Mouse (Mus musculus) intestine, embryonic 16.5 days (tissue): Measurements from ENCODE around the gene Zbtb17. TPM values are rescaled to one million over a fixed set of nuclear protein-coding genes. Genes with fewer than 3 reads are reported as not detected.
A peak's percentile ranks its signal among the peaks of the same experiment; 100 is the strongest.

Experiments
- ATAC-seq: fragments of 200-750 bp; cut with Nextera tagmentation; 2 replicates; pipeline ENCODE4 v1.8.0; 2017; ENCODE audit warnings: moderate TSS enrichment, moderate library complexity
- H3K27ac ChIP-seq: fragments of 300-500 bp; sonication (generic); 2 replicates; pipeline ENCODE4 v1.5.1; 2014; ENCODE audit warnings: mild to moderate bottlenecking, low read length
- H3K27me3 ChIP-seq: fragments of 300-500 bp; sonication (generic); replicated peaks from 2 replicates; pipeline ENCODE4 v1.6.1; 2014; ENCODE audit warnings: low read length, control low read depth, mixed read lengths; ENCODE audit not compliant: control insufficient read depth, insufficient read depth
- H3K36me3 ChIP-seq: fragments of 300-500 bp; sonication (generic); 2 replicates; pipeline ENCODE4 v1.6.1; 2014; ENCODE audit warnings: low read length, control low read depth; ENCODE audit not compliant: control insufficient read depth, insufficient read depth
- H3K4me1 ChIP-seq: fragments of 300-500 bp; sonication (generic); 2 replicates; pipeline ENCODE4 v1.6.1; 2014; ENCODE audit warnings: low read length, control low read depth, mixed read lengths; ENCODE audit not compliant: control insufficient read depth, insufficient read depth
- H3K4me2 ChIP-seq: fragments of 300-500 bp; sonication (generic); 2 replicates; pipeline ENCODE4 v1.6.1; 2014; ENCODE audit warnings: low read depth, low read length, control low read depth
- H3K4me3 ChIP-seq: fragments of 300-500 bp; sonication (generic); 2 replicates; pipeline ENCODE4 v1.5.1; 2014; ENCODE audit warnings: mild to moderate bottlenecking, low read length
- H3K9ac ChIP-seq: fragments of 300-500 bp; sonication (generic); 2 replicates; pipeline ENCODE4 v1.6.1; 2014; ENCODE audit warnings: low read depth, low read length
- H3K9me3 ChIP-seq: fragments of 300-500 bp; sonication (generic); 2 replicates; pipeline ENCODE4 v1.6.1; 2016; ENCODE audit warnings: low read length, control low read depth; ENCODE audit not compliant: control insufficient read depth
- WGBS: fragments of 180-500 bp; shearing (Covaris S2); extraction: QIAGEN DNeasy Blood & Tissue Kit; methylation state at CpG from one replicate; pipeline ENCODE4 v1.1.7; 2014; 5-methylcytosine and 5-hydroxymethylcytosine counted together
- polyA plus RNA-seq: library from polyadenylated mRNA; unstranded; fragments of >200 nt; fragmentation: Nextera tagmentation; extraction: Ambion mirVana; gene quantifications from 2 replicates; pipeline ENCODE4 v1.2.1, GENCODE M21; 2015

Zbtb17 gene
- polyA plus RNA-seq, 1 experiment from 2014 or later = 27.2 TPM

GRCm38 (mm10) chr4:141504471-141504870, 60.0 kb downstream of the Zbtb17 start:
- no peak for ATAC-seq
- no peak overlapping the region for H3K4me2 ChIP-seq

DNA sequence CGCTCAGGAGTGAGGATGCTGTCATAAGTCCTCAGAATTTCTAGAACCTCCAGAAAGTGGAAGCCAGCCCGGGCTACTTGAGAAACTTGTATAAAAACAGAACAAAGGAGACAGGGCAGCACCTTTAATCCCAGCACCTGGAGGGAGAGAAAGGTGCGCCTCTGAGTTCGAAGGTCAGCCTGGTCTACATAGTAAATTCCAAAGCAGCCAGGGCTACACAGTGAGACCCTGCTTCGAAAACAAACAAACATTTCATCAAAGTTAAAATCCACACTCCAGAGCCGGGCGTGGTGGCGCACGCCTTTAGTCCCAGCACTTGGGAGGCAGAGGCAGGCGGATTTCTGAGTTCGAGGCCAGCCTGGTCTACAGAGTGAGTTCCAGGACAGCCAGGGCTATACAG, 61.4 kb downstream of the Zbtb17 start:
- Histone ChIP-seq H3K27me3 (no peaks in the 10 kb centered on the region), H3K9ac (no peak overlapping the region), H3K4me2 (no peak overlapping the region), H3K4me1 (peaks cover 40% of the 10 kb centered on the region), H3K36me3 (no peaks in the 10 kb centered on the region), H3K27ac (peak overlapping the region; percentile 82), H3K9me3 (no peaks in the 10 kb centered on the region), H3K4me3 (no peak overlapping the region)
- WGBS = 77% methylated on average over 11 of the region's 11 CpGs
- ATAC-seq = peak; percentile 22

More at GRCm38 (mm10) chr4:141504471-141504870, 60.0 kb downstream of the Zbtb17 start:
- WGBS = 96% methylated on average over 4 of the region's 4 CpGs
- H3K4me1 ChIP-seq = peaks cover 33% of the 10 kb centered on the region
- no peak overlapping the region for H3K4me3 ChIP-seq
- no peaks in the 10 kb centered on the region for H3K27me3 ChIP-seq
- no peaks in the 10 kb centered on the region for H3K36me3 ChIP-seq
- H3K9me3 ChIP-seq = no peaks in the 10 kb centered on the region
- no peak overlapping the region for H3K27ac ChIP-seq
- H3K9ac ChIP-seq = no peak overlapping the region

- no peaks in the 10 kb centered on the region for H3K9me3 ChIP-seq
- no peak overlapping the region for H3K4me3 ChIP-seq
- no peaks in the 10 kb centered on the region for H3K27me3 ChIP-seq
- WGBS = 36% methylated on average over 10 of the region's 10 CpGs
- H3K9ac ChIP-seq = peak overlapping the region; percentile 47
- H3K36me3 ChIP-seq = no peaks in the 10 kb centered on the region
- peak; percentile 86 for ATAC-seq
- H3K4me1 ChIP-seq = peaks cover 34% of the 10 kb centered on the region
- H3K4me2 ChIP-seq = peak overlapping the region; percentile 23; the same call in 1 of the 2 replicates
- peak overlapping the region; percentile 82 for H3K27ac ChIP-seq
Observed at GRCm38 (mm10) chr4:141506352-141506751, 61.9 kb downstream of the Zbtb17 start.

DNA sequence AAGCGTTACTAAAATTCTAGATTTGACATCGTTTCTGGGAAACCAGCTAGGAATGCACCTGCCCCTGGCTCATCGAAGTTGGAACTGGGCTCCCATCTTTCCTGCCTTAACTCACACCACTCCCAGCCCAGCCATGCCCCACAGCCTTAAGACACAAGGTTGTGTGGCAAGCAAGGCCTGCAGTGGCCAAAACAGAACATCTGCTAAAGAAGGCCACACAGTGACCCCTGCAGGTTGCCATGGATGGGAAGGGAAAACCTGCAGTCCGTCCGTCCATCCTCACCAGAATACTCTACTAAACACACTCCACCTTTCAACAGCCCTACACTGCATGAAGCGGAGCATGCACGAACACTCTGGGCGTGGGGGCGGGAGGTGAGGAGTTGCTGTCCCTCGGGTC, 62.4 kb downstream of the Zbtb17 start:
- H3K4me2 ChIP-seq = peak overlapping the region; percentile 23; the same call in 1 of the 2 replicates
- no peaks in the 10 kb centered on the region for H3K27me3 ChIP-seq
- H3K4me3 ChIP-seq = no peak overlapping the region
- H3K36me3 ChIP-seq = no peaks in the 10 kb centered on the region
- peaks cover 35% of the 10 kb centered on the region for H3K4me1 ChIP-seq
- peak overlapping the region; percentile 82 for H3K27ac ChIP-seq
- 0 out of 2 replicates have a peak, but pooled peaks have one; percentile 32 for ATAC-seq
- 70% methylated on average over 10 of the region's 10 CpGs for WGBS
- H3K9me3 ChIP-seq = no peaks in the 10 kb centered on the region
- peak overlapping the region; percentile 47; the same call in 1 of the 2 replicates for H3K9ac ChIP-seq

- no peak overlapping the region for H3K27ac ChIP-seq
- ATAC-seq = no peak
Observed at GRCm38 (mm10) chr4:141510457-141510856, 66.0 kb downstream of the Zbtb17 start.

DNA sequence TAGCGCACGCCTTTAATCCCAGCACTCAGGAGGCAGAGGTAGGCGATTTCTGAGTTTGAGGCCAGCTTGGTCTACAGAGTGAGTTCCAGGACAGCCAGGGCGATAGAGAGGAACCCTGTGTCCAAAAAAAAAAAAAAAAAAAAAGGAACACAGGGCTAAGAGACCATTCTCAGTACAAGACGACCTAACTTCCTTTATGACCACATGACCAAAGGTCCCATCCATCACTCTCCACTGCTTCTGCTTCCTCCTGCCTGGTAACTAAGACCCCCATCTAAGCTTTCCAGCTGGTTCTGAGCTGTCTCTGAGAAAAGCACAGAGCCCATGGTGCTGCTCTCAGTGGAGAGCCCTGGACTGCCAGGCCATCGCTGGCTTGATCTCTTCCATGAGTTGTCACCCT, 67.7 kb downstream of the Zbtb17 start:
- no peak overlapping the region for H3K27ac ChIP-seq
- peaks cover 49% of the 10 kb centered on the region for H3K4me1 ChIP-seq
- 70% methylated on average over 6 of the region's 6 CpGs for WGBS
- H3K27me3 ChIP-seq = no peaks in the 10 kb centered on the region
- H3K9ac ChIP-seq = no peak overlapping the region
- H3K36me3 ChIP-seq = no peaks in the 10 kb centered on the region
- H3K4me3 ChIP-seq = no peak overlapping the region
- H3K9me3 ChIP-seq = no peaks in the 10 kb centered on the region
- no peak overlapping the region for H3K4me2 ChIP-seq
- no peak for ATAC-seq

More at GRCm38 (mm10) chr4:141510457-141510856, 66.0 kb downstream of the Zbtb17 start:
- Histone ChIP-seq H3K36me3 (no peaks in the 10 kb centered on the region), H3K27me3 (no peaks in the 10 kb centered on the region), H3K4me1 (peaks cover 57% of the 10 kb centered on the region), H3K9me3 (no peaks in the 10 kb centered on the region), H3K4me2 (no peak overlapping the region), H3K9ac (no peak overlapping the region), H3K4me3 (no peak overlapping the region)
- WGBS = 71% methylated on average over 13 of the region's 13 CpGs

DNA sequence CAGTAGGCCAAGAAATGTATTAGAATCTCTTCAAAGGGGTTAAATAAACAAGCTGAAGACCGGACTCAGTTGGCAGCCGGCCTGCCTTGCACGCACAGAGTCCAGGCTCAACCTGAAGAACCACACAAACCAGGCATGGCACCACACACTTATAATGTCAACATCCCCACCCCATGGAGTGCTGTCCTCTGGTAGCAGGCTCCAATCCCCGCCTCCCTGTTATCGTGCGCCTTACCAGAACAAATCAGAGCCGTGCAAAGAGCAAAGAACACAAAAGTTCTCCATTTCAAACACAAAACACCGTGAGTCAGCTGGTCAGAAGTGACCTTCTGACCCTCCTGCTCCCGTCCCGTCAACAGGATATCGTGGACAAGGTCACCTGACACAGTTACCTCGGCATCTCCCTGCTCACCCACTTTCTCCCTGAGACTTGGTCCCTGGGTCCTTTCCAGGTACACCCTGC, 69.8 kb downstream of the Zbtb17 start:
- no peaks in the 10 kb centered on the region for H3K27me3 ChIP-seq
- 29% methylated on average over 12 of the region's 12 CpGs for WGBS
- 0 out of 2 replicates have a peak, but pooled peaks cover 2% of the 10 kb centered on the region for H3K36me3 ChIP-seq
- H3K4me3 ChIP-seq = no peak overlapping the region
- H3K9me3 ChIP-seq = no peaks in the 10 kb centered on the region
- peak overlapping the region; percentile 33 for H3K4me2 ChIP-seq
- H3K9ac ChIP-seq = no peak overlapping the region
- peak overlapping the region; percentile 47 for H3K27ac ChIP-seq
- peak; percentile 94 for ATAC-seq
- peaks cover 44% of the 10 kb centered on the region for H3K4me1 ChIP-seq

Other genes with a start within 250 kb of the Zbtb17 start
- 4.2 and 5.1 TPM in 2 replicates for gene Rsg1, start 230.7 kb upstream of the Zbtb17 start, polyA plus RNA-seq
- 15.0 and 15.1 TPM in 2 replicates for gene Arhgef19, start 205.2 kb upstream of the Zbtb17 start, polyA plus RNA-seq
- gene Epha2, start 143.4 kb upstream of the Zbtb17 start, polyA plus RNA-seq = 7.6 and 8.5 TPM in 2 replicates
- 1.5 and 1.6 TPM in 2 replicates for gene Fam131c, start 76.4 kb upstream of the Zbtb17 start, polyA plus RNA-seq
- 0.13 and 0.15 TPM in 2 replicates for gene Clcnka, start 45.9 kb upstream of the Zbtb17 start, polyA plus RNA-seq
- gene Clcnkb, start 28.6 kb upstream of the Zbtb17 start, polyA plus RNA-seq = 0.24 TPM in 1 of 2 replicates, not detected in the other
- gene Hspb7, start 23.9 kb upstream of the Zbtb17 start, polyA plus RNA-seq = 5.3 and 6.6 TPM in 2 replicates
- not detected in 2 replicates for gene Srarp, start 8.5 kb upstream of the Zbtb17 start, polyA plus RNA-seq
- 6.2 and 6.3 TPM in 2 replicates for gene Spen, start 93.9 kb downstream of the Zbtb17 start, polyA plus RNA-seq
- 63.8 and 66.2 TPM in 2 replicates for gene Fblim1, start 161.4 kb downstream of the Zbtb17 start, polyA plus RNA-seq
- gene Tmem82, start 174.0 kb downstream of the Zbtb17 start, polyA plus RNA-seq = 31.7 and 36.4 TPM in 2 replicates
- gene Slc25a34, start 179.2 kb downstream of the Zbtb17 start, polyA plus RNA-seq = 7.4 and 10.5 TPM in 2 replicates
- gene Plekhm2, start 220.2 kb downstream of the Zbtb17 start, polyA plus RNA-seq = 5.5 and 5.9 TPM in 2 replicates
- gene Rsc1a1, start 240.9 kb downstream of the Zbtb17 start, polyA plus RNA-seq = not detected in 2 replicates